In the genomic region with DNA sequence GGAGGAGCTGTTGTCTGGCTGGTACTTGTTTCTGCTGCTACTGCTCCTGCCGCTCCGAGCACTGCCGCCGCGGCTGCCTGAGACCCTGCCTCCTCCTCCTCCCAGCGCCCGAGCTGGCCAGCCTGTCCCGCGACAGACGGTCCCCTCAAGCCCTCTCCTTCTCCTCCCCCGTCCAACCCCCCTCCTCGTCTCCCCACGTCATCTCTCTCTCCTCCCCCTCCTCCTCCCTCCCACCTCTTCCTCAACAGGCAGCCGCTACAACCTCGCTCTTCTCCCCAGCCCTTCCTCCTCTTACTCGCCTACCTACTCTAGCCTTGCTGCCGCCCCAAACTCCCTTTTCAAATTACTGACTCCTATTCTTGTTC, we compare ENCODE assay signal across 8 mouse cellular contexts. TPM values are rescaled to one million over a fixed set of nuclear protein-coding genes. Genes with fewer than 3 reads are reported as not detected.
DNase-seq lines count a peak whose midpoint lies in the region; ATAC-seq lines count a peak whose summit lies in the region.

A gene (minus strand): TSS at position 152 of the 365 bp plus-strand sequence.

- peaks cover 14% of the 10 kb centered on the region; the same call in 1 of the 2 replicates for H3K4me1 ChIP-seq in hindbrain, embryonic 10.5 days (replicated peaks)
- H3K4me1 ChIP-seq in lung, embryonic 16.5 days (replicated peaks; ENCODE audit: control insufficient read depth, insufficient read depth, low read length): no peaks in the 10 kb centered on the region

- peak within 1 kb of the TSS; percentile 63 for H3K4me3 ChIP-seq in hindbrain, embryonic 10.5 days
- H3K4me3 ChIP-seq in lung, embryonic 16.5 days (ENCODE audit: low read length): peak within 1 kb of the TSS; percentile 63

- peak within 1 kb of the TSS; percentile 84 for H3K27ac ChIP-seq in hindbrain, embryonic 10.5 days
- H3K27ac ChIP-seq in lung, embryonic 16.5 days (ENCODE audit: low read length): peak within 1 kb of the TSS; percentile 95

- H3K4me2 ChIP-seq in lung, embryonic 16.5 days (ENCODE audit: low read depth, low read length): peak within 1 kb of the TSS; percentile 81

- H3K9ac ChIP-seq in lung, embryonic 16.5 days (ENCODE audit: low read length): peak within 1 kb of the TSS; percentile 70

- peaks cover 93% of the 10 kb centered on the region for H3K27me3 ChIP-seq in hindbrain, embryonic 10.5 days (ENCODE audit: insufficient read depth, poor library complexity, severe bottlenecking)
- peaks cover 17% of the 10 kb centered on the region for H3K27me3 ChIP-seq in lung, embryonic 16.5 days (ENCODE audit: control insufficient read depth, insufficient read depth, low read depth, low read length)

- 21% methylated on average over 17 of the region's 17 CpGs for WGBS in hindbrain, embryonic 10.5 days
- WGBS in lung, embryonic 16.5 days: 0% methylated on average over 4 of the region's 17 CpGs

- ATAC-seq in lung, embryonic 16.5 days (ENCODE audit: low read depth): peak; percentile 92

- H3K9me3 ChIP-seq in hindbrain, embryonic 10.5 days: no peaks in the 10 kb centered on the region
- no peaks in the 10 kb centered on the region for H3K9me3 ChIP-seq in lung, embryonic 16.5 days (ENCODE audit: control insufficient read depth, low read length)

- DNase-seq in ES-CJ7 (ENCODE audit: low read depth, low spot score): peak; percentile 19
- peak; percentile 61 to 67 for DNase-seq in cerebellum, adult 18-20 months
- peak; percentile 73 for DNase-seq in forelimb bud, embryonic 11.5 days (ENCODE audit: low read depth, low spot score)
- DNase-seq in hindbrain, embryonic 10.5 days (ENCODE audit: low spot score): peak; percentile 73
- DNase-seq in layer of hippocampus, postnatal 10 days (ENCODE audit: low spot score in 2 of 2): peak; percentile 51 to 63
- peak; percentile 19 for DNase-seq in ovary, postnatal 10 days (ENCODE audit: low spot score)
- DNase-seq in thymus, postnatal 25 days: peak; percentile 23

- H3K36me3 ChIP-seq in hindbrain, embryonic 10.5 days: no peaks in the 10 kb centered on the region
- no peaks in the 10 kb centered on the region for H3K36me3 ChIP-seq in lung, embryonic 16.5 days (ENCODE audit: control insufficient read depth, insufficient read depth, low read length)

RNA-seq across cellular contexts. Expression of the gene that starts here (rescaled TPM):
- polyA plus RNA-seq in hindbrain, embryonic 10.5 days (2016; fragmentation: Nextera tagmentation; extraction: Ambion mirVana): 8.7 and 13.9 TPM in 2 replicates
- 10 to 100 TPM; 83.3 to 92.3 TPM for total RNA-seq in layer of hippocampus, postnatal 10 days (2021)
- polyA plus RNA-seq in lung, embryonic 16.5 days (2015; fragmentation: Nextera tagmentation; extraction: Ambion mirVana): 20.7 and 22.9 TPM in 2 replicates

Comparison
In these comparisons a context has a peak if more than half of its experiments do, and no peak if none do; other contexts are left out.
1. Peak in every context shown above with its lines: DNase-seq, ATAC-seq, H3K4me3 ChIP-seq and H3K27ac ChIP-seq.
2. DNase-seq: peak in every context shown above with its lines; median percentile 73 in forelimb bud, embryonic 11.5 days; 73 in hindbrain, embryonic 10.5 days; 64 in cerebellum, adult 18-20 months; 57 in layer of hippocampus, postnatal 10 days; 23 in thymus, postnatal 25 days; 19 in ES-CJ7; 19 in ovary, postnatal 10 days.